Mouse (Mus musculus): ENCODE results near the gene S100a3. TPM values are rescaled to one million over a fixed set of nuclear protein-coding genes. Genes with fewer than 3 reads are reported as not detected.

Gene S100a3
- polyA plus RNA-seq (2017; shearing (Covaris generic)) = 1.3 TPM

GRCm38 (mm10) chr3:90560008-90560628, at the start of gene S100a3:
Gene S100a3 (plus strand): TSS chr3:90560578.

GRCm38 (mm10) chr3:90513796-90514590, 46.4 kb upstream of the S100a3 start, which contains the start of the genes S100a1 and S100a13:
Gene S100a1 (minus strand): TSS chr3:90514392.
Gene S100a13 (plus strand): TSS chr3:90514435.

GRCm38 (mm10) chr3:90526580-90526979, 33.8 kb upstream of the S100a3 start, which contains the start of gene S100a14:
Gene S100a14 (plus strand): TSS chr3:90526856.

GRCm38 (mm10) chr3:90537141-90537904, 23.1 kb upstream of the S100a3 start, which contains the start of gene S100a16:
Gene S100a16 (plus strand): TSS chr3:90537254.

GRCm38 (mm10) chr3:90589947-90590346, 29.6 kb downstream of the S100a3 start, which contains the start of gene S100a2:
Gene S100a2 (plus strand): TSS chr3:90590247.

GRCm38 (mm10) chr3:90601486-90602110, 41.2 kb downstream of the S100a3 start, which contains the start of gene Gm42674:
Gene Gm42674 (plus strand): TSS chr3:90601904.

GRCm38 (mm10) chr3:90603623-90604022, 43.2 kb downstream of the S100a3 start, which contains the start of gene S100a4:
Gene S100a4 (plus strand): TSS chr3:90603771.

GRCm38 (mm10) chr3:90608223-90608622, 47.8 kb downstream of the S100a3 start, which contains the start of gene S100a5:
Gene S100a5 (plus strand): TSS chr3:90608523.

GRCm38 (mm10) chr3:90612728-90613291, 52.4 kb downstream of the S100a3 start, which contains the start of gene S100a6:
Gene S100a6 (plus strand): TSS chr3:90612882.

Other genes with a start within 250 kb of the S100a3 start
- gene Slc27a3, start 170.6 kb upstream of the S100a3 start, polyA plus RNA-seq (2017; shearing (Covaris generic)) = 0.49 TPM
- gene Ints3, start 127.0 kb upstream of the S100a3 start, polyA plus RNA-seq (2017; shearing (Covaris generic)) = 34.7 TPM
- gene Npr1, start 94.7 kb upstream of the S100a3 start, polyA plus RNA-seq (2017; shearing (Covaris generic)) = not detected
- 102 TPM for gene Ilf2, start 84.5 kb upstream of the S100a3 start, polyA plus RNA-seq (2017; shearing (Covaris generic))
- gene Snapin, start 69.5 kb upstream of the S100a3 start, polyA plus RNA-seq (2017; shearing (Covaris generic)) = 107 TPM
- 166 TPM for gene Chtop, start 51.1 kb upstream of the S100a3 start, polyA plus RNA-seq (2017; shearing (Covaris generic))
- 3.4 TPM for gene S100a1, start 46.2 kb upstream of the S100a3 start, polyA plus RNA-seq (2017; shearing (Covaris generic))
- gene S100a13, start 46.1 kb upstream of the S100a3 start, polyA plus RNA-seq (2017; shearing (Covaris generic)) = 133 TPM
- gene S100a14, start 33.7 kb upstream of the S100a3 start, polyA plus RNA-seq (2017; shearing (Covaris generic)) = not detected
- gene S100a16, start 23.3 kb upstream of the S100a3 start, polyA plus RNA-seq (2017; shearing (Covaris generic)) = 0.30 TPM
- gene S100a2, start 29.7 kb downstream of the S100a3 start, polyA plus RNA-seq (2017; shearing (Covaris generic)) = 0.85 TPM
- not detected for gene Gm42674, start 41.3 kb downstream of the S100a3 start, polyA plus RNA-seq (2017; shearing (Covaris generic))
- gene S100a4, start 43.2 kb downstream of the S100a3 start, polyA plus RNA-seq (2017; shearing (Covaris generic)) = 89.2 TPM
- not detected for gene S100a5, start 47.9 kb downstream of the S100a3 start, polyA plus RNA-seq (2017; shearing (Covaris generic))
- gene S100a6, start 52.3 kb downstream of the S100a3 start, polyA plus RNA-seq (2017; shearing (Covaris generic)) = 126 TPM
- not detected for gene S100a7a, start 93.4 kb downstream of the S100a3 start, polyA plus RNA-seq (2017; shearing (Covaris generic))
- not detected for gene S100a8, start 108.4 kb downstream of the S100a3 start, polyA plus RNA-seq (2017; shearing (Covaris generic))
- gene S100a9, start 135.1 kb downstream of the S100a3 start, polyA plus RNA-seq (2017; shearing (Covaris generic)) = not detected
- gene Pglyrp4, start 166.3 kb downstream of the S100a3 start, polyA plus RNA-seq (2017; shearing (Covaris generic)) = not detected
- gene Gm5849, start 217.3 kb downstream of the S100a3 start, polyA plus RNA-seq (2017; shearing (Covaris generic)) = not detected